Mouse (Mus musculus): Measurements from ENCODE around the gene Gm12216. TPM values are rescaled to one million over a fixed set of nuclear protein-coding genes. Genes with fewer than 3 reads are reported as not detected.
"Not testable (repeated sequence)": the region's sequence is repeated elsewhere in the genome, so short reads cannot be mapped to it uniquely, and the experiment has no call there.

The Gm12216 gene
- 0.25 TPM in 1 of 2 replicates, not detected in the other for polyA plus RNA-seq (2014; fragmentation: Nextera tagmentation; extraction: Ambion mirVana)

GRCm38 (mm10) chr11:53858761-53859580 lies at the start of gene Gm12216:
Gene Gm12216, minus strand, starts transcription at chr11:53859256.
- not testable (repeated sequence) for H3K27me3 ChIP-seq (ENCODE audit: control insufficient read depth, insufficient read depth, low read length); H3K36me3 ChIP-seq (ENCODE audit: control insufficient read depth, insufficient read depth, low read length); H3K27ac ChIP-seq (ENCODE audit: low read depth, low read length); H3K4me1 ChIP-seq (ENCODE audit: control insufficient read depth, insufficient read depth, low read length); H3K9me3 ChIP-seq (ENCODE audit: control insufficient read depth, low read length)
- Histone ChIP-seq H3K9ac (ENCODE audit: low read length) (peak within 1 kb of the TSS; percentile 54), H3K4me2 (peak within 1 kb of the TSS; percentile 59), H3K4me3 (ENCODE audit: low read depth, low read length) (peak within 1 kb of the TSS; percentile 38)
- WGBS = 14% methylated on average over 44 of the region's 50 CpGs
- DNase-seq (ENCODE audit: low spot score, missing footprints) (peak; percentile 91), ATAC-seq (ENCODE audit: low FRiP score) (0 out of 2 replicates have a peak, but pooled peaks have one; percentile 11)

- Histone ChIP-seq H3K4me3 (ENCODE audit: low read depth, low read length) (no peak overlapping the region), H3K27ac (ENCODE audit: low read depth, low read length) (no peak overlapping the region), H3K27me3 (ENCODE audit: control insufficient read depth, insufficient read depth, low read length) (no peaks in the 10 kb centered on the region), H3K4me2 (no peak overlapping the region), H3K9me3 (ENCODE audit: control insufficient read depth, low read length) (no peaks in the 10 kb centered on the region), H3K9ac (ENCODE audit: low read length) (no peak overlapping the region), H3K36me3 (ENCODE audit: control insufficient read depth, insufficient read depth, low read length) (no peaks in the 10 kb centered on the region), H3K4me1 (ENCODE audit: control insufficient read depth, insufficient read depth, low read length) (no peaks in the 10 kb centered on the region)
- WGBS = 94% methylated on average over 8 of the region's 8 CpGs
- ATAC-seq (ENCODE audit: low FRiP score) = no peak
- DNase-seq (ENCODE audit: low spot score, missing footprints) = no peak
Measured at GRCm38 (mm10) chr11:53908686-53909085, 49.6 kb upstream of the Gm12216 start.

GRCm38 (mm10) chr11:53904534-53904925 lies 45.5 kb upstream of the Gm12216 start:
- Histone ChIP-seq H3K4me2 (no peak overlapping the region), H3K36me3 (ENCODE audit: control insufficient read depth, insufficient read depth, low read length) (no peaks in the 10 kb centered on the region), H3K4me3 (ENCODE audit: low read depth, low read length) (no peak overlapping the region), H3K9me3 (ENCODE audit: control insufficient read depth, low read length) (no peaks in the 10 kb centered on the region), H3K9ac (ENCODE audit: low read length) (no peak overlapping the region), H3K27ac (ENCODE audit: low read depth, low read length) (no peak overlapping the region), H3K27me3 (ENCODE audit: control insufficient read depth, insufficient read depth, low read length) (no peaks in the 10 kb centered on the region), H3K4me1 (ENCODE audit: control insufficient read depth, insufficient read depth, low read length) (no peaks in the 10 kb centered on the region)
- no peak for DNase-seq (ENCODE audit: low spot score, missing footprints)
- 81% methylated on average over 9 of the region's 9 CpGs for WGBS
- ATAC-seq (ENCODE audit: low FRiP score) = no peak

GRCm38 (mm10) chr11:53903781-53904533 lies 44.9 kb upstream of the Gm12216 start:
- Histone ChIP-seq H3K9me3 (ENCODE audit: control insufficient read depth, low read length) (no peaks in the 10 kb centered on the region), H3K27me3 (ENCODE audit: control insufficient read depth, insufficient read depth, low read length) (no peaks in the 10 kb centered on the region), H3K4me2 (no peak overlapping the region), H3K9ac (ENCODE audit: low read length) (no peak overlapping the region), H3K4me1 (ENCODE audit: control insufficient read depth, insufficient read depth, low read length) (no peaks in the 10 kb centered on the region), H3K27ac (ENCODE audit: low read depth, low read length) (no peak overlapping the region), H3K36me3 (ENCODE audit: control insufficient read depth, insufficient read depth, low read length) (no peaks in the 10 kb centered on the region), H3K4me3 (ENCODE audit: low read depth, low read length) (no peak overlapping the region)
- DNase-seq (ENCODE audit: low spot score, missing footprints) (no peak), ATAC-seq (ENCODE audit: low FRiP score) (no peak)
- WGBS = 62% methylated on average over 16 of the region's 16 CpGs

GRCm38 (mm10) chr11:53902741-53903140 lies 43.7 kb upstream of the Gm12216 start:
- WGBS = 92% methylated on average over 14 of the region's 14 CpGs
- ATAC-seq (ENCODE audit: low FRiP score) = no peak
- Histone ChIP-seq H3K4me2 (no peak overlapping the region), H3K4me1 (ENCODE audit: control insufficient read depth, insufficient read depth, low read length) (no peaks in the 10 kb centered on the region), H3K27me3 (ENCODE audit: control insufficient read depth, insufficient read depth, low read length) (no peaks in the 10 kb centered on the region), H3K36me3 (ENCODE audit: control insufficient read depth, insufficient read depth, low read length) (no peaks in the 10 kb centered on the region), H3K9ac (ENCODE audit: low read length) (no peak overlapping the region), H3K9me3 (ENCODE audit: control insufficient read depth, low read length) (no peaks in the 10 kb centered on the region), H3K4me3 (ENCODE audit: low read depth, low read length) (no peak overlapping the region), H3K27ac (ENCODE audit: low read depth, low read length) (no peak overlapping the region)
- no peak for DNase-seq (ENCODE audit: low spot score, missing footprints)

GRCm38 (mm10) chr11:53900991-53901390 lies 41.9 kb upstream of the Gm12216 start:
- Histone ChIP-seq H3K27ac (ENCODE audit: low read depth, low read length) (no peak overlapping the region), H3K4me1 (ENCODE audit: control insufficient read depth, insufficient read depth, low read length) (no peaks in the 10 kb centered on the region), H3K4me3 (ENCODE audit: low read depth, low read length) (no peak overlapping the region), H3K9me3 (ENCODE audit: control insufficient read depth, low read length) (no peaks in the 10 kb centered on the region), H3K9ac (ENCODE audit: low read length) (no peak overlapping the region), H3K27me3 (ENCODE audit: control insufficient read depth, insufficient read depth, low read length) (no peaks in the 10 kb centered on the region), H3K4me2 (no peak overlapping the region), H3K36me3 (ENCODE audit: control insufficient read depth, insufficient read depth, low read length) (no peaks in the 10 kb centered on the region)
- DNase-seq (ENCODE audit: low spot score, missing footprints) (no peak), ATAC-seq (ENCODE audit: low FRiP score) (no peak)
- 54% methylated on average over 1 of the region's 1 CpGs for WGBS

- 94% methylated on average over 6 of the region's 6 CpGs for WGBS
- Histone ChIP-seq H3K9me3 (ENCODE audit: control insufficient read depth, low read length) (no peaks in the 10 kb centered on the region), H3K4me1 (ENCODE audit: control insufficient read depth, insufficient read depth, low read length) (no peaks in the 10 kb centered on the region), H3K27me3 (ENCODE audit: control insufficient read depth, insufficient read depth, low read length) (no peaks in the 10 kb centered on the region), H3K4me3 (ENCODE audit: low read depth, low read length) (no peak overlapping the region), H3K9ac (ENCODE audit: low read length) (no peak overlapping the region), H3K4me2 (no peak overlapping the region), H3K27ac (ENCODE audit: low read depth, low read length) (no peak overlapping the region), H3K36me3 (ENCODE audit: control insufficient read depth, insufficient read depth, low read length) (no peaks in the 10 kb centered on the region)
- no peak for ATAC-seq (ENCODE audit: low FRiP score)
- DNase-seq (ENCODE audit: low spot score, missing footprints) = no peak
Measured at GRCm38 (mm10) chr11:53899981-53900380, 40.9 kb upstream of the Gm12216 start.

GRCm38 (mm10) chr11:53899004-53899403 lies 39.9 kb upstream of the Gm12216 start:
- ATAC-seq (ENCODE audit: low FRiP score) = no peak
- 73% methylated on average over 3 of the region's 3 CpGs for WGBS

GRCm38 (mm10) chr11:53896935-53897334 lies 37.9 kb upstream of the Gm12216 start:
- H3K4me1 ChIP-seq (ENCODE audit: control insufficient read depth, insufficient read depth, low read length) = no peaks in the 10 kb centered on the region
- H3K27me3 ChIP-seq (ENCODE audit: control insufficient read depth, insufficient read depth, low read length) = no peaks in the 10 kb centered on the region
- no peak overlapping the region for H3K27ac ChIP-seq (ENCODE audit: low read depth, low read length)
- ATAC-seq (ENCODE audit: low FRiP score) (no peak), DNase-seq (ENCODE audit: low spot score, missing footprints) (no peak)
- WGBS = 68% methylated on average over 6 of the region's 6 CpGs
- H3K9me3 ChIP-seq (ENCODE audit: control insufficient read depth, low read length) = no peaks in the 10 kb centered on the region
- no peak overlapping the region for H3K4me3 ChIP-seq (ENCODE audit: low read depth, low read length)
- H3K9ac ChIP-seq (ENCODE audit: low read length) = no peak overlapping the region
- H3K4me2 ChIP-seq = no peak overlapping the region
- H3K36me3 ChIP-seq (ENCODE audit: control insufficient read depth, insufficient read depth, low read length) = no peaks in the 10 kb centered on the region

More at GRCm38 (mm10) chr11:53899004-53899403, 39.9 kb upstream of the Gm12216 start:
- DNase-seq (ENCODE audit: low spot score, missing footprints) = no peak
- H3K4me2 ChIP-seq = no peak overlapping the region
- no peaks in the 10 kb centered on the region for H3K27me3 ChIP-seq (ENCODE audit: control insufficient read depth, insufficient read depth, low read length)
- H3K9me3 ChIP-seq (ENCODE audit: control insufficient read depth, low read length) = no peaks in the 10 kb centered on the region
- no peaks in the 10 kb centered on the region for H3K36me3 ChIP-seq (ENCODE audit: control insufficient read depth, insufficient read depth, low read length)
- H3K4me3 ChIP-seq (ENCODE audit: low read depth, low read length) = no peak overlapping the region
- H3K4me1 ChIP-seq (ENCODE audit: control insufficient read depth, insufficient read depth, low read length) = no peaks in the 10 kb centered on the region
- no peak overlapping the region for H3K9ac ChIP-seq (ENCODE audit: low read length)
- no peak overlapping the region for H3K27ac ChIP-seq (ENCODE audit: low read depth, low read length)
